Mouse (Mus musculus) neural tube, embryonic 13.5 days (tissue): ENCODE measurements around the gene Atp5j2. TPM values are rescaled to one million over a fixed set of nuclear protein-coding genes. Genes with fewer than 3 reads are reported as not detected.

Source experiments
- ATAC-seq: fragments of 200-750 bp; cut with Nextera tagmentation; 2 replicates; pipeline ENCODE4 v1.8.0; 2017; ENCODE audit warnings: low read depth, mild to moderate bottlenecking, moderate TSS enrichment, moderate library complexity
- H3K27ac ChIP-seq: fragments of 300-500 bp; sonication (generic); replicated peaks from 2 replicates; pipeline ENCODE4 v1.5.1; 2015; ENCODE audit warnings: moderate library complexity, mild to moderate bottlenecking, inconsistent platforms
- H3K27me3 ChIP-seq: fragments of 300-500 bp; sonication (generic); 2 replicates; pipeline ENCODE4 v1.6.1; 2015; ENCODE audit warnings: mild to moderate bottlenecking, inconsistent platforms
- H3K36me3 ChIP-seq: fragments of 300-500 bp; sonication (generic); 2 replicates; pipeline ENCODE4 v1.6.1; 2015; ENCODE audit warnings: mild to moderate bottlenecking, inconsistent platforms
- H3K4me1 ChIP-seq: fragments of 300-500 bp; sonication (generic); replicated peaks from 2 replicates; pipeline ENCODE4 v1.6.1; 2015; ENCODE audit warnings: inconsistent platforms
- H3K4me2 ChIP-seq: fragments of 300-500 bp; sonication (generic); 2 replicates; pipeline ENCODE4 v1.6.1; 2015; ENCODE audit warnings: inconsistent platforms, mild to moderate bottlenecking, moderate library complexity
- H3K4me3 ChIP-seq: fragments of 300-500 bp; sonication (generic); 2 replicates; pipeline ENCODE4 v1.5.1; 2015; ENCODE audit warnings: mild to moderate bottlenecking, inconsistent platforms
- H3K9ac ChIP-seq: fragments of 300-500 bp; sonication (generic); 2 replicates; pipeline ENCODE4 v1.6.1; 2015; ENCODE audit warnings: moderate library complexity, mild to moderate bottlenecking, inconsistent platforms
- H3K9me3 ChIP-seq: fragments of 300-500 bp; sonication (generic); 2 replicates; pipeline ENCODE4 v1.6.1; 2016; ENCODE audit warnings: inconsistent platforms
- WGBS: fragments of 180-500 bp; shearing (Covaris S2); methylation state at CpG from one replicate; pipeline ENCODE4 v1.1.7; 2015; 5-methylcytosine and 5-hydroxymethylcytosine counted together
- polyA plus RNA-seq: library from polyadenylated mRNA; unstranded; fragments of >200 nt; fragmentation: Nextera tagmentation; extraction: Ambion mirVana; gene quantifications from 2 replicates; pipeline ENCODE4 v1.2.1, GENCODE M21; 2015

The Atp5j2 gene
- polyA plus RNA-seq, 1 experiment from 2014 or later = 785 TPM

- H3K9me3 ChIP-seq = no peaks in the 10 kb centered on the region
- H3K27ac ChIP-seq = no peak overlapping the region
- no peak overlapping the region for H3K4me3 ChIP-seq
- 92% methylated on average over 5 of the region's 5 CpGs for WGBS
- no peaks in the 10 kb centered on the region for H3K4me1 ChIP-seq
- no peak for ATAC-seq
- no peak overlapping the region for H3K4me2 ChIP-seq
- peaks cover 100% of the 10 kb centered on the region for H3K36me3 ChIP-seq
- no peak overlapping the region for H3K9ac ChIP-seq
- H3K27me3 ChIP-seq = no peaks in the 10 kb centered on the region
Measured at GRCm38 (mm10) chr5:145147748-145148147, 44.1 kb downstream of the Atp5j2 start.

- WGBS = 1% methylated on average over 18 of the region's 18 CpGs
- H3K36me3 ChIP-seq = peaks cover 61% of the 10 kb centered on the region
- peak; percentile 7; the same call in 1 of the 2 replicates for ATAC-seq
Measured at GRCm38 (mm10) chr5:145140611-145141010, 51.3 kb downstream of the Atp5j2 start.

GRCm38 (mm10) chr5:145139571-145140519 is 52.0 kb downstream of the Atp5j2 start, which contains the start of the genes Pdap1 and Bud31:
TSS of gene Pdap1 (minus strand) at chr5:145140238.
TSS of gene Bud31 (plus strand) at chr5:145140362.
- H3K36me3 ChIP-seq = peaks cover 61% of the 10 kb centered on the region
- no peaks in the 10 kb centered on the region for H3K9me3 ChIP-seq
- peak within 1 kb of the TSS; percentile 98 for H3K4me3 ChIP-seq
- H3K27me3 ChIP-seq = no peaks in the 10 kb centered on the region
- H3K4me1 ChIP-seq = peaks cover 35% of the 10 kb centered on the region
- under 1% methylated on average over 83 of the region's 84 CpGs for WGBS
- H3K9ac ChIP-seq = peak within 1 kb of the TSS; percentile 94
- H3K4me2 ChIP-seq = peak within 1 kb of the TSS; percentile 97
- peak within 1 kb of the TSS; percentile 89 for H3K27ac ChIP-seq
- peak; percentile 93 for ATAC-seq

More at GRCm38 (mm10) chr5:145140611-145141010, 51.3 kb downstream of the Atp5j2 start:
- Histone ChIP-seq H3K4me3 (peak overlapping the region; percentile 98), H3K4me1 (peaks cover 35% of the 10 kb centered on the region), H3K9me3 (no peaks in the 10 kb centered on the region), H3K27ac (peak overlapping the region; percentile 89), H3K27me3 (no peaks in the 10 kb centered on the region), H3K4me2 (peak overlapping the region; percentile 97), H3K9ac (peak overlapping the region; percentile 94)

GRCm38 (mm10) chr5:145138836-145139235 is 53.0 kb downstream of the Atp5j2 start:
- WGBS = 16% methylated on average over 6 of the region's 6 CpGs
- ATAC-seq = no peak

More at GRCm38 (mm10) chr5:145138836-145139235, 53.0 kb downstream of the Atp5j2 start:
- Histone ChIP-seq H3K4me1 (peaks cover 35% of the 10 kb centered on the region), H3K9ac (peak overlapping the region; percentile 94), H3K27ac (no peak overlapping the region), H3K36me3 (peaks cover 61% of the 10 kb centered on the region), H3K9me3 (no peaks in the 10 kb centered on the region), H3K27me3 (no peaks in the 10 kb centered on the region), H3K4me2 (peak overlapping the region; percentile 97), H3K4me3 (peak overlapping the region; percentile 98)

Other genes with a start within 250 kb of the Atp5j2 start
- 25.3 and 25.8 TPM in 2 replicates for gene Smurf1, start 226.2 kb downstream of the Atp5j2 start, polyA plus RNA-seq
- gene Gm4871, start 159.3 kb downstream of the Atp5j2 start, polyA plus RNA-seq = not detected in 2 replicates
- not detected in 2 replicates for gene 1700018F24Rik, start 149.1 kb downstream of the Atp5j2 start, polyA plus RNA-seq
- 228 and 239 TPM in 2 replicates for gene Arpc1a, start 108.2 kb downstream of the Atp5j2 start, polyA plus RNA-seq
- gene Kpna7, start 108.0 kb downstream of the Atp5j2 start, polyA plus RNA-seq = not detected in 2 replicates
- gene Arpc1b, start 77.8 kb downstream of the Atp5j2 start, polyA plus RNA-seq = 95.1 and 106 TPM in 2 replicates
- 108 and 123 TPM in 2 replicates for gene Pdap1, start 51.8 kb downstream of the Atp5j2 start, polyA plus RNA-seq
- 206 and 223 TPM in 2 replicates for gene Bud31, start 51.7 kb downstream of the Atp5j2 start, polyA plus RNA-seq
- gene Ptcd1, start 25.0 kb downstream of the Atp5j2 start, polyA plus RNA-seq = 18.8 and 20.9 TPM in 2 replicates
- gene Cpsf4, start 24.8 kb downstream of the Atp5j2 start, polyA plus RNA-seq = 47.7 and 48.9 TPM in 2 replicates
- 13.6 and 14.6 TPM in 2 replicates for gene Zkscan14, start 9.8 kb upstream of the Atp5j2 start, polyA plus RNA-seq
- 15.3 and 17.2 TPM in 2 replicates for gene Zkscan5, start 12.5 kb upstream of the Atp5j2 start, polyA plus RNA-seq
- gene Zfp655, start 39.7 kb upstream of the Atp5j2 start, polyA plus RNA-seq = 35.3 and 41.2 TPM in 2 replicates
- gene Zscan25, start 88.4 kb upstream of the Atp5j2 start, polyA plus RNA-seq = 0.49 and 0.91 TPM in 2 replicates
- not detected in 2 replicates for gene Cyp3a57, start 153.2 kb upstream of the Atp5j2 start, polyA plus RNA-seq